Mouse (Mus musculus) cerebellum, adult 9-10 months (tissue): ENCODE data around the gene C1qtnf5.

Experiments
- DNase-seq: peaks from one replicate; pipeline ENCODE4 v3.0.0; 2022

C1qtnf5 gene

DNA sequence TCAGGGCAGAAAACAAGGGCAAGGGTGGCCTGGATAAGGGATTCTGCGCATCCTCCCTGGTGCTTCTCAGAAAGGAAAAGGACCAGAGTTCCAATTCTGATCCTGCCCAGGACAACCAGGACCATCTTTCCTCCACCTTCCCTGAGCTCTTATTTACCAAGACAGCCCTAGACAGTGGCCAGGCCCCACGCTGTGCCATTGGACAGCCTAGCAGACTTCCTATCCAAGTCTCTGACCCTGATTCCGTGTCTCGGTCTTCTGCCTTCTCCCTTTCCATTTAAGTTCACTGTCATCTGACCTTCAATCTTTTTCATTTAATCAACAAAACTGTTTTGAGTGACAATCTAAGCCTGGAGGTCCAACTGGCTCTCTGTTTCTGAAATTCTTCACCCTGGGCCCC is 449 bp upstream of the C1qtnf5 start:
- peak; percentile 61 for DNase-seq

DNA sequence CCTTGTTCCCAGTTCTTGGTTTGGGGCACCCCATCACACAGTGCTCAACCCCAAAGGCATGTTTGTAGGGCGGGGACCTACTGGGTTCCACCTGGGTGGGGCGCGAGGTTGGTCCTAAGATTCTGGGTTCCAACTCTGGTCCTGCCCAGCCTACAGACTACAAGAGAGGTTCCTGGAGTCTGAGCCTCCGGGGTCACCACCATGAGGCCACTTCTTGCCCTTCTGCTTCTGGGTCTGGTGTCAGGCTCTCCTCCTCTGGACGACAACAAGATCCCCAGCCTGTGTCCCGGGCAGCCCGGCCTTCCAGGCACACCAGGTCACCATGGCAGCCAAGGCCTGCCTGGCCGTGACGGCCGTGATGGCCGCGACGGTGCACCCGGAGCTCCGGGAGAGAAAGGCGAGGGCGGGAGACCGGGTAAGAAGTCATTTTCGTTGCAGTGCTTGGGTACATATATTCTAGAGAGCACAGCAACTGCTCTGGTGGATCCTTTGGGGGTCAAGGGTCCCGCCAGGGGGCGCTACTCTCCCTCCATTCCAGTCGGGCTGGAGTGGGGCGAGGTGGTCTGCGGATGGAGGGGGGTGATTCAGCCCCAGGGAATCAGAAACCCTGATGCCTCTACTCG is 623 bp downstream of the C1qtnf5 start:
- DNase-seq = peak; percentile 64

DNA sequence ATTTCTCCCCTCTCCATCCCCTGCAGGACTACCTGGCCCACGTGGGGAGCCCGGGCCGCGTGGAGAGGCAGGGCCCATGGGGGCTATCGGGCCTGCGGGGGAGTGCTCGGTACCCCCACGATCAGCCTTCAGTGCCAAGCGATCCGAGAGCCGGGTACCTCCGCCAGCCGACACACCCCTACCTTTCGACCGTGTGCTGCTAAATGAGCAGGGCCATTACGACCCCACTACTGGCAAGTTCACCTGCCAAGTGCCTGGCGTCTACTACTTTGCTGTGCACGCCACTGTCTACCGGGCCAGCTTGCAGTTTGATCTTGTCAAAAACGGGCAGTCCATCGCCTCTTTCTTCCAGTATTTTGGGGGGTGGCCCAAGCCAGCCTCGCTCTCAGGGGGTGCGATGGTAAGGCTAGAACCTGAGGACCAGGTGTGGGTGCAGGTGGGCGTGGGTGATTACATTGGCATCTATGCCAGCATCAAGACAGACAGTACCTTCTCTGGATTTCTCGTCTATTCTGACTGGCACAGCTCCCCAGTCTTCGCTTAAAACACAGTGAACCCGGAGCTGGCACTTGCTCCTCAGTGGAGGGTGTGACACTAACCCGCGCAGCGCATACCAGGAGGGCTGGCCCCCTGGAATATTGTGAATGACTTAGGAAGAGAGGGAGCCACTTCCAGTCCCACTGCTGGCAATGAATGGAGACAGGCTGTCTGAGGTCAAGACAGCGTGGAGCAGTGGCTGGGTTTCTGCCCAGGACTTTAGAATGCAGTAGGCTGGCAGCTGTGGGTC is 1.4 kb downstream of the C1qtnf5 start:
- DNase-seq = peak; percentile 51

DNA sequence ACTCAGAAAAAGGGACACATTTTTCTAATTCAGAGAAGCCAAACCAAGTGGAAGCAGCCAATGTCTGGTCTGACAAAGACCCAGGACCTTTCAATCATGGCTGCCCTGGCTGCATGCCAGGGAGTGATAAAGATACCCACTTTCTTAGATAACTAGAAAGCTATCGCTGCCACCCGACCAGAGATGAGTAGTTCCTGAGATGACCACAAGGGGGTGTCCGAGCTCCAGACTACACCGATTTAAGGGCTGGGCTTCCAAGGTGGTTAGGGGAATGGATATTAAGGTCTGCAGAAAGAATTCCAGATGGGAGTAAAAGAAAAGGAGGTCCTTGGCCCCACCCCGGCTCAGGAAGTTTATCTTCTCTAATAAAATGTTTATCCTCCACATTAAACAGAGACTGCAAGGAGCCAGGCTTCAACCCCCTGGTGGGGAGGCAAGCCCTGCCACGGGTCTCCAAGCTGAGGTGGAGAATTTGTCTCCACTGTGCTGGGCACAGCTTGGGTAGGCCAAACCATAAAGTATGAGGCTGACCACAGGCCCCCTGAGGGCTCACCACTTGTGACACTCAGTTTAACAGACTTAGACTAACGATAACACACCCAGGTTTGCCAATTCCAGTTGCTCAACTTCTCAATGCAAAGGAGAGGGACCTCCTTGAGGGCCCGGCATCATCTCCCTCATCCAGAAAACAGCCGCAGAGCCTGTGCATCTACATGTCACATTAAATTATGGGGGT is 2.5 kb downstream of the C1qtnf5 start:
- peak; percentile 91 for DNase-seq

DNA sequence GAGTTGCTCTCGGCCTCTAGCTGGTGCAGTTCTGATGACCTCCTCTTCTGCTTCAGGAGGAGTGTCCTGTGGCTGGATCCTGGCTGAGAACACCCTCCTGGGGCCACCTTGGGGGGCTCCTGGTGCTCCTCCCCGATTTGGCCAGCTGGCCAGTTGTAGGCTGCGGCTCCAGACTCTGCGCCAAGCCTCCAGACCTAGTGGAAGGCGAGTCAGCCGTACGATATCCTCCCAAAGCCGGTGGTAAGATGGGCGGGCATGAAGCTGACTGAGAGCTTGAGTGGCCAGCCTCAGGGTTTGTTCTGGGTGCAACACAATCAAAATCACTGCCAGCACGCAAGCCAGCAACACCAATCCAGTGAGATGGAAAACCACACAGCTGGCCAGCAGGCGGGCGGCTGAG is 4.9 kb downstream of the C1qtnf5 start:
- peak; percentile 39 for DNase-seq

DNA sequence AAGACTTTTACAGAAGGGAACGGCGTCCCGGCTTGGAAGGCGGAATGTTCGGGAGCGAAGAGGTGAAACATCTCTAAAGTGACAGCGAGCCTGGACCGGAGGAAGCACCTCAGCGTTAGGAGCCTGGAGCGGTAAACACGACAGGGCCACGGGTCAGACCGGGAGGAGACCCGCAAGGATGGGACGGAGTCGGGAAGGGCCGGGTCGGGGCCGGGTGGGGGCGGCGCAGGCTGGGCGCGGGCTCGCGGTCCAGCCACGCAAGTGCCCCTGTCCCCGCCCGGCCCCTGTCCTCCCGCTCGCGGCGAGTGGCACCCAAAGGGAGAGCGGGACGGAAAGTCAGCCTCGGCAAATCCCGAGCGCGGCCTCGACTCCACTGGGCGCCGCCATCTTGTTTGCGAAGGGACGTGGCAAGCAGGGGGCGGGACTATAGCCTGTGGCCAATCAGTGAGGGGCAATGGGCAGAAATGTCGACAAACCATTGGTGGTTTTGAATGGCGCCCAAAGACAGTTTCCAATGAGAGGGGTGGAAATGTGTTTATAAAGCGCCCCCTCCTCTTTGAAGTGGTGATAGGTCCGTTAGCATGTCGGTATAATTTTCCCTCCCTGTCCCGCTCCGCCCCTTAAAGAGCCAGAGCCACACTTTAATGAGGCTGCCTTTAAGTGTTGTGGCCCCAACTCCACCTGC is 6.2 kb downstream of the C1qtnf5 start, which contains the start of the genes Gm49380 and Rnf26:
Gene Gm49380 (minus strand): TSS at position 396 of the 685 bp plus-strand sequence.
Gene Rnf26 (minus strand): TSS at position 413 of the 685 bp plus-strand sequence.
- peak; percentile 99 for DNase-seq

DNA sequence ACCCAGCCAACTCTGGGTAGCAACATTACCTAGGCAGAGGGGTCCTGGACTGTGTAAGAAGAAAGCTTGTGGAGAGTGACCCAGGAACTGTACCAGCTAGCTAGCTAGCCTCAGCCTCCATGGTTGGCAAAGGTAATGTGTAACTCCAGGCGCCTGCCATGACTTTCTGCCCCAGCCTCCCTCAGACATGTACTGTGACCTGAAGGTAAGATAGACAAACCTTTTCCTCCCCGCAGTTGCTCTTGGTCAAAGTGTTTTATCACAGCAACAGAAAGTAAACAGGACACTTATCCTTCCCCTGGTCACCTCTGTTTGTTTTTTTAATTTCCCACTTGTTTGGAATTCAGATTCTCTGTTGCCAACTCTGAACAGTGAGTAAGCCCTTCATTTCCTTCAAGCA is 7.4 kb downstream of the C1qtnf5 start:
- peak; percentile 45 for DNase-seq

DNA sequence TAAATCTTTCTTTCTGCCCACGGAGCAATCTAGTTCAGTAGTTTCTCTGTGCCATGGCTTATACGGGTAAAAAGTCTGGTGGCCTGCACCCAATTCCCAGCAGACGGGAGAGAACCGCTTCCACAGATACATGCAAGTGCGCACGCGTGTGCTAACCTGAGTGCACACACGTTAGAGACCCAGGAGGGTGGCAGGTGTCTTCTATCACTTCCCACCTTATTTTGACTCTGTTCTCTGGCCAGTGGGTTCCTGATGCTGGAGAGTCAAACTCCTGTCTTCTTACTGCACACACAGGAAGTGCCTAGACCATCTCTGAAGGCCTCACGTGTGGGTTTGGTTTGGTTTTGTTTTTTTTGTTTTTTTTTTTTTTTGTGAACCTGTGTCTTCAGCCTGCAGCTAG is 8.6 kb downstream of the C1qtnf5 start:
- DNase-seq = no peak

DNA sequence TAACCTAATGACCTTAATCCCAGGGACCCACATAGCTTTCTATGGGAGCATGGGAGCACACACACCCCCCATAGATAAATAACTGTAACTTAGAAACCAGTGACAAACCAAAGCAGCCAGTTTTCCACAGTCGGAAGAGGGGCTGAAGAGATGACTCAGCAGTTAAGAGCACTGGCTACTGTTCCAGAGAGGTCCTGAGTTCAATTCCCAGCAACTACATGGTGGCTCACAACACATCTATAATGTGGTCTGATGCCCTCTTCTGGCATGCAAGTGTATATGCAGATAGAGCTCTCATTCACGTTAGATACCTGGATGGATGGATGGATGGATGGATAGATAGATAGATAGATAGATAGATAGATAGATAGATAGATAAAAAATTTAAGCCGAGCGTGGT is 9.1 kb downstream of the C1qtnf5 start:
- no peak for DNase-seq

DNA sequence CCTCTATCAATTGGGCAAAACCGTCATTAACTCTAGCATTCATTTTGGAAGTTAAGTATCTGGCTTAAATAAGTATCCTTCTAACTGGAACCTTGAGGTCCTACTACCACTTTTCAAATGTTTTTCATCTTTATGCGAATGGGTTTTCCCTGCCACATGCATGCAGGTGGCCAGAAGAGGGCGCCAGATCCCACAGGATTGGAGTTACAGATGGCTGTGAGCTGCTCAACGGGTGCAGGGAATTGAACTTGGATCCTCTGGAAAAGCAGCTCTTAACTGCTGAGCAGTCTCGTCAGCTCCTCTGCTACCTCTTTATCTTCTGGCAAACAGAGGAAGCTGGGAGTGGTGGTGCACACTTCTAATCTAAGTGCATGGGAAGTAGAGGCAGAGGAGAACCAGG is 12.0 kb downstream of the C1qtnf5 start:
- DNase-seq = no peak

DNA sequence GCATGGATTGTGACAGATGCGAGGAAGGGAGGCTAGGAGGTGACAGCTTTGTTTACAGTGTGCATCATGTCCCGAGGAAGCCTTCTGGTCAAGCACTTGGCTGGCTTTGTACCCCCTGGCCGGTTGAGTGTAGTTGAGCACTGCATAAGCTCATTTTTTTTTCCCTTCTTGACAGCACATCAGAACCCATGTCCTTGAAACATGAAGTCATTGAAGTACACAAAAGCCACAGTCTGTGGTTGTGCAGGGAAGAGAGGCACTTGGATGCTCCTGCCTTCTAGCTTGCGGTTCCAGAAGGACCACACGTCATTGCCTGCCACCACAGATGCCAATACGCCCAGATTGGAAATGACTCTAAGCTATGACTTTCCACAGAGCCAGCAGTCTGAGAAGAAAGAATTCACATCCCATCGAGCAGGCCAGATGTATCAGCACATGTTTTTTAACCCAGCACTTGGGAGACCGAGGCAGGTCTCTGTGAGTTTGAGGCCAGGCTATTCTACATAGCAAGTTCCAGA is 13.0 kb downstream of the C1qtnf5 start:
- no peak for DNase-seq

DNA sequence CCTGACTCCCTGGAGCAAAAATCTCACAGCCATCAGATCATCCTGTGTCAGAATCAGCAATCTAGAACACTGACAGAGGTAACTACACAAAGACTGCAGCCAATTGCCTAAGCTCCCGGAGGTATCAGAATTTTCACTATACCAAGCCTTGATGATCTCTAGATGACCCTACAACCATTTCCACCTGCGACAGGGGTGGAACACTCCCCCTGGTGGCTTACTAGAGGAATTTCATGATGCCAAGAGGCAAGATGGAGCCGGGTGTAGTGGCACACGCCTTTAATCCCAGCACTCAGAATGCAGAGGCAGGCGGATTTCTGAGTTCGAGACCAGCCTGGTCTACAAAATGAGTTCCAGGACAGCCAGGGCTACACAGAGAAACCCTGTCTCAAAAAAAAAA is 17.3 kb downstream of the C1qtnf5 start:
- no peak for DNase-seq

DNA sequence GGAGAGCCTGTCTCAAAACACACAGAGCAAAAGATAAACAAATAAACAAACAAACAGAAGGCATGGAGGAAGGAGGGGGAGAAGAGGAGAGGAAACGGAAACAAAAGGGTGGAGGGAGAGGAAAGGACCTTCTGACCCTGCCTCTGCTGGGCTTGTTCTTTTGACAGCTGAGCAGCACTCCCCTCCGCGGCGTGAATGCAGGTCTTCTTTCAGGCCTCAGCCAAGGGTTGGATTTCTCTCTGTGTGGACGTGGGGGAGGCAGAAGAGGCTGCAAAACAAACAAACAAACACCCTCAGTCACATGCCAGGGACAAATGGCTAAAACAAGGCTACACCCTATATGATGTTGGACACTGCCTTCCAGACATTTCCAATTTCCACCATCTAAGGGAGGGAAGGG is 18.0 kb downstream of the C1qtnf5 start:
- no peak for DNase-seq

DNA sequence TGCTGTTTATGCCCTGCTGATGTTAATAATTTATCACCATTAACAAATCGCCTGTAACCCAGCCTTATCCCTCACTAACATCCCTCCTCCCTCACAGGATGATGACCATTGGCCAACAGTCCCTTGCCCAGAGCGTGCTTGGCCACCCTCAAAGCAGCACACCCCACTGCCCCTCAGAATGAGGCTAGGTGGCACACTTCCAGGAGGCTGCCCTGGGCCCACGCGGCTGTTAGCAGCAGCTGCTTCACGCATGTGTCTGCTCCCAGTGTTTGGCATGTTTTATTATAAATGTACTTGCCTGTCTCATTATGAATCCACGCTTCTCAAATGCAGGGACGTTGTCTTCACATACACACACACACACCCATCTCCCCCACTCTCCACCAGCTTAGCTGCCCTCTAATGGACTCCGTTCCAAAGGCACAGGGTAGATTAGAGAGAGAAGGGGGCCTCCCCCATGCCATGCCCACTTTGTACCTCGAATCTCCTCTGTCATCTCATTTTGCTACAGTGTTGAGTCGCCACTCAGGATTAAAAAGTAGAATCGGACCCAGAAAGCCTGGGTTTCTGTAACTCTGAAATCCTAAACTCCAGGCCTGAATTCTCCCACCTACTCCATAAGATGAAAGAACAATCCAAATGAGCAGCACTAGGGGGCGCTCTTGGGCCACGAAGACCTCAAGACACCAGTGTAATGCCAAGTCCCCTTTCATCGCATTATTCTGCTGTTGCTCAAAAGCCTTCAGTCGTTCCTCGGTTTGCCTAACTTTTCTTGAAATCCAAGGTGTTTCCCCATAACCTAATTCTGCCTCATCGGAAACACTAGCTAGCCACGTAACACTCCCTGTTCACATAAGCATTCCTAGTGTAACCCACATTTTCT is 18.7 kb downstream of the C1qtnf5 start:
- peak; percentile 94 for DNase-seq

DNA sequence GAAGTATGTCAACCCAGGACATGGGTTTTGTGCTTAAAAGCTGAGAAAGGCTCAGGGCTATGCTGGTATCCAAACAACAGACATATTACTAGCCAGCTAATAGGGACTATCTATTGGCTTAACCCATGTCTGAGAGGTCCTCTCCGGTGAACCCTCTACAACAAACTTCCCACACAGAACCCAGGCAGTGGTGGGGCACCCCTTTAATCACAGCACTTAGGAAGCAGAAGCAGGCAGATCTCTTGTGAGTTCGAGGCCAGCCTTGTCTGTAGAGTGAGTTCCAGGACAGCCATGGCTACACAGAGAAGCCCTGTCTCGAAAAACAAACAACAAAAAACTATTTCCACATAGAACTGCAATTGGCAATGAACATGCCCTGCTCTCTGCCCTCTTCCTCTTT is 19.7 kb downstream of the C1qtnf5 start:
- DNase-seq = no peak

DNA sequence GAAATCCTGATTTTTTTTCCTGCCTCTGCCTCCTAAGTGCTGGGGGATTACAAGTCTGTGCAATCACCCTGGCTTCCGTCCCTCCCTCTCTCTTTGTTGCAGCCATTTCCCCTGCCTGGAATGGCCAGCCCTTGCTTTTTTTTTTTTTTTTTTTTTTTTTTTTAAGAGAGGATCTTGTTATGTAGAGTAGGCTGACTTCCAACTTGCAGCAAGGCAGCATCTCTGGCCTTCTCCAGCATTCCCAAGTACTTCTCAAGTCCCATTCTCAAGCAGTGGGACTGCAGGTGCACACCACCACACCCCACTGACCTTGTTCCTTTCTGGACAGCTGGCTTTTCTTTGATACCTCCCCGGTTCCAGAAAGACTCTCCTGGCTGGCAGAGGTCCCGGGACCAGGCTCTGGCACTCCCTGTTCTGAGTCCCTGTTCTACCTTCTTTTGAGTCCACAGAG is 20.3 kb downstream of the C1qtnf5 start:
- no peak for DNase-seq

DNA sequence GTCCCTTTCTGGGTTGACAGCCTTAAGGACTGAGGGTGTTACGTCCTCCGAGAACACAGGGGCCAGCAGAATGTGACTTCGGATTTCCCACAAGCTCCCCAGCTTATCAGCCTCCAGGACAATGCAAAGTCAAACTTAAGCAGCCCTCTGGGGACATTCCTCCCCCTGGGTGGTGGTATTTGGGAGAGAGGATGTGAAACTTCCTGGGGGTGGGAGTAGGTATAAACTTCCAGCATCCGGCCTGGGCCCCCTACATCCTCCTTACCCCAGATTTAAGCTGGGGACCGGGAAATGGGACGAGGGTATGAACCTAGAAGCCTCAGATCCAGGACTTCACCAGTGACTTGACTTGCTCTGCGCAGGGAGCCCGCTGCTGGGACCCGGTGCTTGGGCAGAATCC is 22.6 kb downstream of the C1qtnf5 start:
- DNase-seq = no peak

DNA sequence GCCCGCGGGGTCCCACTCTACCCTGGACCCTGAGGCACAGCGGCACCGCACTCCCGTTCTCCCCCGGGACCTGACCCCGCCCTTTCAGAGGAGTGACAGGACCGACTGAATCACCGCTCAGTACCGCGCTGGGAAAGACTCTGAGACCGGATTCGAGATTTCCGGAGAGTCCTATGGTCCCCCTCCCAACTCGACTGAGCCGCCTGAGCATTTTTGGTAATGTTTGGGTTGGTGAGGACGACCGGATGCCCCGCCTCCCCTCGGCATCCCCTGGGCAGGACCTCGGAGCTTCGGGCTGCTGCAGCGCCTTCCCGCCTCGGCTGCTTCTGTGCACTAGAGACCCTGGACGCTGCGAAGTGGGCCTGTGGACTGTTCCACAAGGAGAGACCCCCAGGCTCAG is 23.0 kb downstream of the C1qtnf5 start:
- DNase-seq = peak; percentile 61

DNA sequence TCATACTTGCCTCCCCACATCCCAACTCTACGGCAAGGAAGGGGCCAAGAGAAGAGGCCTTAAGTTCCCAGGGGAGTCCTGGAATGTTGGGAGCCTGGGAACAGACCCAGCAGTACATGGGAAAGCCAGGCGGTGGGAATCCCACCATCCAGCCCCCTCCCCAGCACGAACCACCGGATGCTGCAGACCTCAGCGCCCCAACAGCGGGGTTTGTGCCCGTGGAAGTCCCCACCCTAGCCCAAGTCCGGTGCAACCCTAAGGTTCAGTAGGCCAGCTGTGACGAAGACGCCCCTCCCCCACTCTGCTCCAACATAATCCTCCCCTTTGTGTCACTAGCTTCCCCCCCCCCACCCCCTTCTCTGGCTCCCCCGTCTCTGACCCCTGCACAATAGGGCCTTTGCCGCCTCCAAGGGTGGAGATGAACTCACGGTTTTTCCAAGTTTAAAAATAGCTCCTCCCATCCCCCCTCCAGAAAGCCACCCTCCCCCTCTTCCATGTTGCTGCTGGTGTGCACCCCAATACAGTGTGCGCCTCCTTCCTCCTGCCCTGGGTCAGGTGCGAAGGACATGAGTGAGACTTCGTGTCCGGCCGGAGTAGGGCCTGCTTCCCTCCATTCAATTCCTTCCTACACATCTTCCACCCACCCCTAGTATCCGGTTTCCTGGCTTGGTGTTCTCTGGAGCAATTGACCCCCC is 23.7 kb downstream of the C1qtnf5 start:
- DNase-seq = peak; percentile 58

DNA sequence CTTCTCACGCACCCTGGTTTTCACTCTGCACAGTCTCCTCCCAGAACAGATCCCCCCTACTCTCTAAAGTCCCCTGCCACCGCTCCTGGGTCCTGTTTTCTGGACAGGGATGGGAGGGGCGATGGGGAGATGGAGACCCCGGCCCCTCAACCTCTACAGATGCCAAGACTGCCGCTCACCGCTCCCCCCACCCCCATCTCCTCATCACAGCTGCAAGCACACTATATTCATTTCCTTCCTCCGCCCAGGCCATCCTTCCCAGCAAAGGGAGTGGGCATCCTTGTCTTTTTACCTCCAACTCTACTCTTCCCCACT is 24.2 kb downstream of the C1qtnf5 start:
- peak; percentile 42 for DNase-seq

DNA sequence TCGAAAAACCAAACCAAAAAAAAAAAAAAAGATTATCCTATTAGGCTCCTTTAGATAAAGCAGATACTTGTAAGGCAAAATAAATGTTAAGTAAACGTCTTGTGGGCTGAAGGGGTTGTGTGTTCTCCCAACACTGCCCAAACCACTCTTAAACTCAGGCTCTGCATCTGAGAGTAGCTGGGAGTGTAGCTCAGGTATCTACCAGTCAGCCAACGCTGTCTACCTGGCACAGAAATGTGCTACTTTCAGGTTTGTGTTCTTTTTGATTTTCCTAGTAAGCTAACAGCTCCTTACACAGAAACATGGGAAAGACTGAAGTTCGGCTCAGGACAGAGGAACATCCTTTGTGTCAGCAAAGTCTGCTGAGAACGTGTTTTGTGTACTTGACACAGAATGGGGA is 25.2 kb downstream of the C1qtnf5 start:
- no peak for DNase-seq
